Mouse (Mus musculus): ENCODE data around the gene H2-Q4.
"Not testable (repeated sequence)": the region's sequence is repeated elsewhere in the genome, so short reads cannot be mapped to it uniquely, and the experiment has no call there.

Gene H2-Q4

GRCm38 (mm10) chr17:35420206-35420810, 40.9 kb downstream of the H2-Q4 start:
- peak; percentile 58 for DNase-seq (ENCODE audit: low spot score)

GRCm38 (mm10) chr17:35421331-35421730, 41.9 kb downstream of the H2-Q4 start:
- DNase-seq (ENCODE audit: low spot score) = not testable (repeated sequence)

- DNase-seq (ENCODE audit: low spot score) = not testable (repeated sequence)
Observed at GRCm38 (mm10) chr17:35422360-35422759, 42.9 kb downstream of the H2-Q4 start.

GRCm38 (mm10) chr17:35423131-35423810, 43.9 kb downstream of the H2-Q4 start:
- DNase-seq (ENCODE audit: low spot score) = not testable (repeated sequence)

- not testable (repeated sequence) for DNase-seq (ENCODE audit: low spot score)
Observed at GRCm38 (mm10) chr17:35424106-35424505, 44.7 kb downstream of the H2-Q4 start.

GRCm38 (mm10) chr17:35424624-35425416, 45.4 kb downstream of the H2-Q4 start, which contains the start of gene H2-Q6:
TSS of gene H2-Q6 (plus strand) at chr17:35424850.
- DNase-seq (ENCODE audit: low spot score) = peak; percentile 78

- peak; percentile 61 for DNase-seq (ENCODE audit: low spot score)
Observed at GRCm38 (mm10) chr17:35425474-35425873, 46.1 kb downstream of the H2-Q4 start.

GRCm38 (mm10) chr17:35428883-35429282, 49.5 kb downstream of the H2-Q4 start:
- DNase-seq (ENCODE audit: low spot score) = not testable (repeated sequence)

- not testable (repeated sequence) for DNase-seq (ENCODE audit: low spot score)
Observed at GRCm38 (mm10) chr17:35430671-35431070, 51.3 kb downstream of the H2-Q4 start.

- not testable (repeated sequence) for DNase-seq (ENCODE audit: low spot score)
Observed at GRCm38 (mm10) chr17:35432167-35432566, 52.8 kb downstream of the H2-Q4 start.

GRCm38 (mm10) chr17:35434836-35435235, 55.4 kb downstream of the H2-Q4 start:
- peak; percentile 39 for DNase-seq (ENCODE audit: low spot score)

Data from T-cell, adult 2 months (primary cell).